Mouse (Mus musculus) stomach, postnatal 0 days (tissue): ENCODE measurements at regions not wholly inside any gene's neighbourhood (a gene's known extent, or its start where the extent isn't known, plus 50 kb on each side); places are given as distances from the start of the nearest gene placed in this dataset.

ENCODE experiments used
- ATAC-seq: fragments of 200-750 bp; cut with Nextera tagmentation; 2 replicates; pipeline ENCODE4 v1.8.0; 2017; ENCODE audit not compliant: low FRiP score, low TSS enrichment
- DNase-seq: peaks from one replicate; pipeline ENCODE4 v3.0.0-alpha.2; 2016; ENCODE audit warnings: low spot score
- H3K27ac ChIP-seq: fragments of 300-500 bp; sonication (generic); replicated peaks from 2 replicates; pipeline ENCODE4 v1.5.1; 2014; ENCODE audit warnings: mild to moderate bottlenecking, control low read depth
- H3K27me3 ChIP-seq: fragments of 300-500 bp; sonication (generic); 2 replicates; pipeline ENCODE4 v1.6.1; 2014; ENCODE audit warnings: low read length; ENCODE audit not compliant: control insufficient read depth, insufficient read depth
- H3K36me3 ChIP-seq: fragments of 300-500 bp; sonication (generic); 2 replicates; pipeline ENCODE4 v1.6.1; 2014; ENCODE audit warnings: low read length, mixed read lengths; ENCODE audit not compliant: control insufficient read depth, insufficient read depth
- H3K4me1 ChIP-seq: fragments of 300-500 bp; sonication (generic); replicated peaks from 2 replicates; pipeline ENCODE4 v1.6.1; 2014; ENCODE audit warnings: antibody characterized with exemption; ENCODE audit not compliant: control insufficient read depth, insufficient read depth
- H3K4me2 ChIP-seq: fragments of 300-500 bp; sonication (generic); replicated peaks from 2 replicates; pipeline ENCODE4 v1.6.1; 2014; ENCODE audit warnings: low read depth, mild to moderate bottlenecking, control low read depth, moderate library complexity
- H3K4me3 ChIP-seq: fragments of 300-500 bp; sonication (generic); 2 replicates; pipeline ENCODE4 v1.5.1; 2014; ENCODE audit warnings: low read depth, low read length, control low read depth
- H3K9ac ChIP-seq: fragments of 300-500 bp; sonication (generic); 2 replicates; pipeline ENCODE4 v1.6.1; 2014; ENCODE audit warnings: mild to moderate bottlenecking, low read length, control low read depth, mixed read lengths
- H3K9me3 ChIP-seq: fragments of 300-500 bp; sonication (generic); 2 replicates; pipeline ENCODE4 v1.6.1; 2016; ENCODE audit warnings: low read length; ENCODE audit not compliant: control insufficient read depth
- CTCF ChIP-seq: IDR thresholded peaks from 2 replicates; pipeline ENCODE4 v1.5.1; 2016; ENCODE audit warnings: antibody characterized with exemption, low read depth, mild to moderate bottlenecking, moderate library complexity
- EP300 ChIP-seq: optimal IDR thresholded peaks from 2 replicates; pipeline ENCODE3; 2016; ENCODE audit warnings: antibody characterized with exemption
- WGBS: fragments of 180-500 bp; shearing (Covaris S2); extraction: QIAGEN DNeasy Blood & Tissue Kit; methylation state at CpG from one replicate; pipeline ENCODE4 v1.1.7; 2014; 5-methylcytosine and 5-hydroxymethylcytosine counted together

DNA sequence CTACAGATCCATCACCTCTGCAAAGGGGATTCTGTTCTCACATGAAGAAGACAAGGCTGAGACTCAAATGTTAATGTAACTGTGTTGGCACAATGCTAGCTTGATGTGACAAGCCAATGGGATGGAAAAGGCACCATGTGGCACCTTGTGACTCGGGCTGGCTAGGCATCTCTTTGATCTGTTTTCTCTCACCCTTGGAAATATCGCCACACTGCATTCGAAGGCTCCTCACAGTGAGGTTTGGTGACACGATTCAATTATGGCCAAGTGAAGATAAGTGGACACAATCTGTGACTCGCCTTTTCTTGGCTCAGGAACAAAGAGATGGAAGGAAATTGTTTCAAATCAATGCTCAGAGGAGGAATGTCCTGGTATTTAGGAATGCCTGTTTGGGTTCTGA lies 66.6 kb upstream of the Phyhipl start:
- TF ChIP-seq EP300, result no peak
- TF ChIP-seq CTCF, result no peak
- 78% methylated on average over 5 of the region's 5 CpGs for WGBS
- Histone ChIP-seq H3K4me1 (no peaks in the 10 kb centered on the region), H3K27me3 (no peaks in the 10 kb centered on the region), H3K9me3 (no peaks in the 10 kb centered on the region), H3K9ac (no peak overlapping the region), H3K36me3 (no peaks in the 10 kb centered on the region), H3K27ac (no peak overlapping the region), H3K4me3 (no peak overlapping the region), H3K4me2 (no peak overlapping the region)
- DNase-seq (no peak), ATAC-seq (no peak)

DNA sequence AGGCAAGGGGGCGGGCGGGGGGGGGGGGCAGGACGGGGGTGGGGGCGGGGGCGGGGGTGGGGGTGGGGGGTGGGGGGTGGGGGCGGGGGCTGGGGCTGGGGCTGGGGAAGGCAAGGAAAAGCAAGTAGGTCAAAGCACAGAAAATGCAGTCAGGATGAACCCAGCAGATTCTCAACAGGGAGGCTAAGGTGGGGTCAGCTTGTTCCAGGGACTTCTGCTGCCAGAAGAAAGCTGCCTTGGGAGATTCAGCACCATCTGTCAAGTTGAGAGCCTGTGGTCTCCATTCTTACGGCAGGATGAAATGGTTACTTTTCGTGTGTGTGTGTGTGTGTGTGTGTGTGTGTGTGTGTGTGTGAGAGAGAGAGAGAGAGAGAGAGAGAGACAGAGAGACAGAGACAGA lies 61.7 kb upstream of the Phyhipl start:
- no peak for ATAC-seq
- Histone ChIP-seq H3K9ac (no peak overlapping the region), H3K27me3 (no peaks in the 10 kb centered on the region), H3K27ac (no peak overlapping the region), H3K36me3 (no peaks in the 10 kb centered on the region), H3K4me3 (no peak overlapping the region), H3K4me2 (no peak overlapping the region), H3K4me1 (no peaks in the 10 kb centered on the region), H3K9me3 (no peaks in the 10 kb centered on the region)
- WGBS, result 3% methylated on average over 5 of the region's 8 CpGs
- TF ChIP-seq CTCF, result no peak
- TF ChIP-seq EP300, result no peak
- no peak for DNase-seq

DNA sequence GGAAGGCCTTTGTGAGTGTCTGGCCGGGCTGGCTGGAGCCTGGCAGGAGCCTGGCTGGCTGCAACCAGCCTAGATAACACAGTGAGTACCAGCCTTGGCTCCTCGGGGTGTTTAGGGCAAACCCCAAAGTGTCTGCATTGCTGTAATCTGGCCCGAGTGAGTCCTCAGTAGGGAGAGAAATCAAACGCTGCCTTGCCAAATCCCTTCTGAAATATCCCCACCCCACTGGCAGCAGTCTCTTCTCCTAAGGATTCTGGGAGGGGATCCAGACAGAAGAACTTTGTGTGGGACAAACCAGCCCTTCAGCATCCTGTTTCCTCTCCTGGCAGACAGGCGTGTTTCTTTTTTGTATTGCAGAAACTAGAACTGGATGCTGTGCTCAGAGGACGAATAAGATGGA lies 61.3 kb upstream of the Phyhipl start:
- no peak overlapping the region for H3K4me2 ChIP-seq

DNA sequence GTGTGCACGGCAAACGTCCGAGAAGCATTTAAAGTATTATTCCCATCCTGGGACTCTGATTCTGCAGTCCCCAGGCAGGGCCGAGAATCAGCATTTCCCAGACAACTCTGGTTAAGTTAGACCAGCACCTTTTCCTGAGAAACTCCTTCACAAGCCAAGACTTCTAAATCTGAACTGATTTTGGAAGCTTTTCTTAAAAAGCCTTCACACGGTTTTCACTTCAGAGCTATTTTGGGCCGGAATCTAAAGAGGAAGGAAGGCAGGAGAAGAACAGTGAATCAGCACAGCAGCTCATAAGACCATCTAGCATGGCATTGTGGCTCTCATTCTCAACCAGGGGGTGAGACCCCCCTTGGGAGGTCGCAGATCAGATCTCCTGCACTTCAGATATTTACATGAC lies 57.5 kb upstream of the Phyhipl start:
- ATAC-seq (no peak), DNase-seq (no peak)
- Histone ChIP-seq H3K9ac (no peak overlapping the region), H3K9me3 (no peaks in the 10 kb centered on the region), H3K4me1 (no peaks in the 10 kb centered on the region), H3K27me3 (no peaks in the 10 kb centered on the region), H3K4me3 (no peak overlapping the region), H3K36me3 (no peaks in the 10 kb centered on the region), H3K27ac (no peak overlapping the region), H3K4me2 (no peak overlapping the region)
- 81% methylated on average over 7 of the region's 7 CpGs for WGBS
- no peak for TF ChIP-seq EP300
- TF ChIP-seq CTCF, result no peak

More for the DNA sequence above, 61.3 kb upstream of the Phyhipl start:
- Histone ChIP-seq H3K27me3 (no peaks in the 10 kb centered on the region), H3K4me1 (no peaks in the 10 kb centered on the region), H3K36me3 (no peaks in the 10 kb centered on the region), H3K9ac (no peak overlapping the region), H3K9me3 (no peaks in the 10 kb centered on the region), H3K27ac (no peak overlapping the region; the same call in 1 of the 2 replicates), H3K4me3 (no peak overlapping the region)
- TF ChIP-seq CTCF (no peak), EP300 (no peak)
- ATAC-seq (no peak; the same call in 1 of the 2 replicates), DNase-seq (peak; percentile 20)
- WGBS, result 8% methylated on average over 6 of the region's 6 CpGs

DNA sequence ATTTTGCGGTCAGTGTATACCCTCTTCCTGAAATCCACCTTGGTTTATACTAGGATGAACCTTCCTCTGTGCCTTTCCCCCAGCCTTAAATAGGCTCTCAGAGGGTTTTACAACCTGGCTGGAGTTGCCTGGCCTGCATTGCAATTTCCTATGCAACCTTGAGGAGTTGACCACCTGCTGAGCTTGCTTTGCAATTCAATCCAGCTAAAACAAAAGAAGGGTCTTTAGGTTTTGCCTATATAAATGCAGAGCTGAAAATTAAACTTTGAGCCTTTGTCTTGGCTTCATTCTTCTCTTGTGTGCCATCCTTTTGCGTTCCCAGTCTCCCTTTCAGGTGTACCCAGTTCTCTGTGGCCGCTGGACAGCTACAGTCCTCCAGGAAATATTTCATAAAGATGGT lies 53.0 kb upstream of the Phyhipl start:
- no peak overlapping the region for H3K4me2 ChIP-seq
- 72% methylated on average over 3 of the region's 3 CpGs for WGBS
- no peaks in the 10 kb centered on the region for H3K9me3 ChIP-seq
- no peaks in the 10 kb centered on the region for H3K36me3 ChIP-seq
- H3K4me1 ChIP-seq, result no peaks in the 10 kb centered on the region
- ATAC-seq (no peak), DNase-seq (no peak)
- TF ChIP-seq EP300 (no peak), CTCF (no peak)
- H3K27me3 ChIP-seq, result no peaks in the 10 kb centered on the region
- no peak overlapping the region for H3K4me3 ChIP-seq
- H3K9ac ChIP-seq, result no peak overlapping the region
- no peak overlapping the region for H3K27ac ChIP-seq
